Mouse (Mus musculus): ENCODE measurements at regions not wholly inside any gene's neighbourhood (a gene's known extent, or its start where the extent isn't known, plus 50 kb on each side); places are given as distances from the start of the nearest gene placed in this dataset.

DNA sequence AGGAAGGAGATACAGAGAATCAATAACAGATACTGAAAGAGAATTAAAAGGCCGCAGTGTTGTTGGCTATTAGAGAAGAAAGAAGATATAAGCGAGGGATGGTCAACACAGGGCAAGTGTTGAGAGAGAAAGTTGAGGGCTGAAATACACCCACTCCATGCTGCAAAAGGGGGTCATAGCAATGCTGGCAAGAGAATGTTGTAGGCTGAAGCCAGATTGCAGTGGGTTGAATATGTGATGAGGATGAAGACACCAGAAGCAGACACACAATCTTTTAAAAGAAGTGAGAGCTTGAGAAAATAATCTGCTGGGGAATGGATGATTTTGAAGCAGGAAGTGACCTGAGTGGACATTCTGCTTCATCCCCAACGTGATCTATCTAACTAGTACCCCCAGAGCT is 90.5 kb upstream of the Grm7 start:
- no peak for TF ChIP-seq CTCF (IDR thresholded peaks at IDR 0.05; ENCODE audit: borderline replicate concordance, extremely low read depth, insufficient read depth, insufficient read length)
- TF ChIP-seq POLR2A (IDR thresholded peaks at IDR 0.05; ENCODE audit: borderline replicate concordance, extremely low read depth, insufficient read depth, insufficient read length, poor library complexity, severe bottlenecking), result no peak
